Mouse (Mus musculus) cortical plate, adult 2 months (tissue): ENCODE measurements at regions not wholly inside any gene's neighbourhood (a gene's known extent, or its start where the extent isn't known, plus 50 kb on each side); places are given as distances from the start of the nearest gene placed in this dataset.

Source experiments
- CTCF ChIP-seq: fragments of 200-500 bp; IDR thresholded peaks from 2 replicates; pipeline ENCODE4 v1.5.1; 2011; ENCODE audit warnings: mild to moderate bottlenecking, control low read depth, low read length; ENCODE audit not compliant: insufficient read depth; ENCODE audit errors: extremely low read depth
- POLR2A ChIP-seq: fragments of 200-500 bp; IDR thresholded peaks from 2 replicates; pipeline ENCODE4 v1.6.1; 2011; ENCODE audit warnings: mild to moderate bottlenecking, low read length, control low read depth; ENCODE audit not compliant: insufficient read depth; ENCODE audit errors: extremely low read depth

- no peak for TF ChIP-seq POLR2A
- TF ChIP-seq CTCF, result no peak
These were observed 189.7 kb upstream of the Spdye4c start for GRCm38 (mm10) chr2:128401359-128401758.
